Mouse (Mus musculus) liver, embryonic 16.5 days (tissue): ENCODE results near the gene Atg4b. TPM values are rescaled to one million over a fixed set of nuclear protein-coding genes. Genes with fewer than 3 reads are reported as not detected.
"Not testable (repeated sequence)": the region's sequence is repeated elsewhere in the genome, so short reads cannot be mapped to it uniquely, and the experiment has no call there.

Experiments
- ATAC-seq: fragments of 200-750 bp; cut with Nextera tagmentation; 2 replicates; pipeline ENCODE4 v1.8.0; 2017; ENCODE audit warnings: low read depth, mild to moderate bottlenecking, moderate number of reproducible peaks, moderate library complexity
- H3K27ac ChIP-seq: fragments of 300-500 bp; sonication (generic); 2 replicates; pipeline ENCODE4 v1.5.1; 2014; ENCODE audit warnings: mild to moderate bottlenecking, low read length
- H3K27me3 ChIP-seq: fragments of 300-500 bp; sonication (generic); 2 replicates; pipeline ENCODE4 v1.6.1; 2014; ENCODE audit warnings: low read depth, low read length, mixed read lengths; ENCODE audit not compliant: control insufficient read depth, insufficient read depth
- H3K36me3 ChIP-seq: fragments of 300-500 bp; sonication (generic); 2 replicates; pipeline ENCODE4 v1.6.1; 2014; ENCODE audit warnings: mild to moderate bottlenecking; ENCODE audit not compliant: control insufficient read depth, insufficient read depth
- H3K4me1 ChIP-seq: fragments of 300-500 bp; sonication (generic); 2 replicates; pipeline ENCODE4 v1.6.1; 2014; ENCODE audit warnings: low read depth, low read length, mixed read lengths; ENCODE audit not compliant: control insufficient read depth
- H3K4me2 ChIP-seq: fragments of 300-500 bp; sonication (generic); 2 replicates; pipeline ENCODE4 v1.6.1; 2014; ENCODE audit warnings: low read depth, low read length, mixed read lengths
- H3K4me3 ChIP-seq: fragments of 300-500 bp; sonication (generic); 2 replicates; pipeline ENCODE4 v1.5.1; 2014; ENCODE audit warnings: low read depth, mild to moderate bottlenecking, low read length
- H3K9ac ChIP-seq: fragments of 300-500 bp; sonication (generic); 2 replicates; pipeline ENCODE4 v1.6.1; 2014; ENCODE audit warnings: low read depth, low read length
- H3K9me3 ChIP-seq: fragments of 300-500 bp; sonication (generic); replicated peaks from 2 replicates; pipeline ENCODE4 v1.6.1; 2016; ENCODE audit warnings: low read length; ENCODE audit not compliant: control insufficient read depth
- WGBS: fragments of 180-500 bp; shearing (Covaris S2); extraction: QIAGEN DNeasy Blood & Tissue Kit; methylation state at CpG from one replicate; pipeline ENCODE4 v1.1.7; 2014; ENCODE audit not compliant: insufficient replicate concordance; 5-methylcytosine and 5-hydroxymethylcytosine counted together
- polyA plus RNA-seq: library from polyadenylated mRNA; unstranded; fragments of >200 nt; fragmentation: Nextera tagmentation; extraction: Ambion mirVana; gene quantifications from 2 replicates; pipeline ENCODE4 v1.2.1, GENCODE M21; 2015

Gene Atg4b
- polyA plus RNA-seq, 1 experiment from 2014 or later: 63.0 TPM

DNA sequence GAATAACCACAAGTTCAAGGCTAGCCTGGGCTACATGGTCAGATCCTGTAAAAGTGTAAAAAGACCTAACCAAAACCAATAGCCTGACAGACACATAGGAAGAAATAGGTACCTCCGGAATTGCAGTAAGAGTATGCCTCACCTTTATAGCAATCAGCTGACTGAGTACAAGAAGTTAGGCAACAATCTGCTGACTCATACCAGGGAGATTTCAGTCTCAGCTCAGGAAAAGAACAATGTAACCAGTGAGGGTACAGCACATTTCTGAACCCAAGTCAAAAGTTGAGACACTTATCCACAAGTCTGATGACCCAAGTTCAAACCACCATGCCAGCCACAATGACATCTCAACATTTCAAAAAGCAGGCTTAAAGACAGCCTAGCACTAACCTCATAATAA is 2.8 kb upstream of the Atg4b start:
- H3K9me3 ChIP-seq: no peaks in the 10 kb centered on the region
- 0 out of 2 replicates have a peak, but pooled peaks cover 2% of the 10 kb centered on the region for H3K36me3 ChIP-seq
- peaks cover 9% of the 10 kb centered on the region for H3K4me1 ChIP-seq
- H3K27ac ChIP-seq: no peak overlapping the region
- WGBS: 64% methylated on average over 1 of the region's 1 CpGs
- no peak overlapping the region for H3K9ac ChIP-seq
- H3K4me3 ChIP-seq: no peak overlapping the region
- no peak overlapping the region for H3K4me2 ChIP-seq
- no peaks in the 10 kb centered on the region for H3K27me3 ChIP-seq
- no peak for ATAC-seq

GRCm38 (mm10) chr1:93753911-93754572 is 2.7 kb downstream of the Atg4b start:
- no peaks in the 10 kb centered on the region for H3K36me3 ChIP-seq
- under 1% methylated on average over 58 of the region's 59 CpGs for WGBS
- peak overlapping the region; percentile 93 for H3K9ac ChIP-seq
- no peaks in the 10 kb centered on the region for H3K9me3 ChIP-seq
- peak overlapping the region; percentile 94 for H3K27ac ChIP-seq
- H3K4me1 ChIP-seq: peaks cover 33% of the 10 kb centered on the region
- no peaks in the 10 kb centered on the region for H3K27me3 ChIP-seq
- peak overlapping the region; percentile 95 for H3K4me2 ChIP-seq
- H3K4me3 ChIP-seq: peak overlapping the region; percentile 86
- ATAC-seq: no peak

DNA sequence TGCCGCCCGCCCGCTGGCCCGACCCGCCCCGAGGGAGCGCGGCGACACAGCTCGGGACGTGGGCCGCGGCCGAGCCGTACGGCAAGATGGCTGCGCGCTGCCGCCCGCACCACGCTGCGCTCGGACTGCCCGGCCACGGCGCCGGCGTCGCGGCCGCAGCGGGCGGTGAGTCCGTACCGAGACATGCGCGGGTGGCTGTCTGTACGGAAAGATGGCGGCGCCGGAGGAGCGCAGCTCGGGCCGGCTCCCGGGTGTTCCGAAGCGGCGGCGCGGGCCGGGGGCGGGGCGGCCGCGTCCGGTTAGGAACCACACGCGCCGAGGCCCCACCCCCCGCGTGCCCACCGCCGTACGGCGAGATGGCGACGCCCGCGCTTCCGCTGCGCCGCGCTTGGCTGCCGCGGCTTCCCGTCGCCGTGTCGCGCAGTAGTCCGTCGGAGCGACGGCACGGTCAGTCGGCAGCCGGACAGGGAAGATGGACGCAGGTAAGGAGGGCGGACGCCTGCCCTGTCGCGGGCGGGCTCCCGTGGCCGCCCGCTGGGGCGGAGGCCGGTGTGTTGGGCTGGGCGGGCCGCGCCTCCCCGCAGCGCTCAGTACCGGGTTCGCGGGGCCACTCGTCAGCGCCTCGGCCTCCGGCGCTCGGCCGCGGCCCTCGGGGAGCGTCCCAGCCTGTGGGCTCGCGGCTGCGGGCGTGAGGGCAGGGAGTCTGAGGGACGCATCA is 3.4 kb downstream of the Atg4b start, which contains the start of gene Thap4:
Gene Thap4, minus strand, starts transcription at position 292 of the 718 bp plus-strand sequence.
- under 1% methylated on average over 101 of the region's 121 CpGs for WGBS
- peaks cover 39% of the 10 kb centered on the region for H3K4me1 ChIP-seq
- no peaks in the 10 kb centered on the region for H3K27me3 ChIP-seq
- peak; percentile 87 for ATAC-seq
- H3K4me2 ChIP-seq: peak within 1 kb of the TSS; percentile 95
- H3K9ac ChIP-seq: peak within 1 kb of the TSS; percentile 93
- H3K9me3 ChIP-seq: no peaks in the 10 kb centered on the region
- H3K36me3 ChIP-seq: no peaks in the 10 kb centered on the region
- H3K27ac ChIP-seq: peak within 1 kb of the TSS; percentile 94
- peak within 1 kb of the TSS; percentile 86 for H3K4me3 ChIP-seq

GRCm38 (mm10) chr1:93755291-93755610 is 4.0 kb downstream of the Atg4b start:
- Histone ChIP-seq H3K36me3 (no peaks in the 10 kb centered on the region), H3K4me3 (peak overlapping the region; percentile 86), H3K9ac (peak overlapping the region; percentile 93), H3K4me1 (peaks cover 43% of the 10 kb centered on the region), H3K27me3 (no peaks in the 10 kb centered on the region), H3K9me3 (no peaks in the 10 kb centered on the region), H3K27ac (peak overlapping the region; percentile 94), H3K4me2 (peak overlapping the region; percentile 95)
- WGBS: under 1% methylated on average over 13 of the region's 13 CpGs
- ATAC-seq: no peak

GRCm38 (mm10) chr1:93755618-93756017 is 4.3 kb downstream of the Atg4b start:
- H3K9me3 ChIP-seq: no peaks in the 10 kb centered on the region
- H3K4me2 ChIP-seq: peak overlapping the region; percentile 95
- no peak for ATAC-seq
- no peaks in the 10 kb centered on the region for H3K36me3 ChIP-seq
- H3K4me3 ChIP-seq: peak overlapping the region; percentile 86
- peak overlapping the region; percentile 93 for H3K9ac ChIP-seq
- H3K27ac ChIP-seq: peak overlapping the region; percentile 94
- no peaks in the 10 kb centered on the region for H3K27me3 ChIP-seq
- H3K4me1 ChIP-seq: peaks cover 43% of the 10 kb centered on the region
- 15% methylated on average over 7 of the region's 7 CpGs for WGBS

GRCm38 (mm10) chr1:93756154-93756553 is 4.9 kb downstream of the Atg4b start:
- peak; percentile 4 for ATAC-seq
- H3K27me3 ChIP-seq: no peaks in the 10 kb centered on the region
- H3K4me1 ChIP-seq: peaks cover 43% of the 10 kb centered on the region
- peak overlapping the region; percentile 86 for H3K4me3 ChIP-seq
- H3K9me3 ChIP-seq: no peaks in the 10 kb centered on the region
- H3K4me2 ChIP-seq: peak overlapping the region; percentile 95
- peak overlapping the region; percentile 93 for H3K9ac ChIP-seq
- H3K36me3 ChIP-seq: no peaks in the 10 kb centered on the region
- peak overlapping the region; percentile 94 for H3K27ac ChIP-seq

DNA sequence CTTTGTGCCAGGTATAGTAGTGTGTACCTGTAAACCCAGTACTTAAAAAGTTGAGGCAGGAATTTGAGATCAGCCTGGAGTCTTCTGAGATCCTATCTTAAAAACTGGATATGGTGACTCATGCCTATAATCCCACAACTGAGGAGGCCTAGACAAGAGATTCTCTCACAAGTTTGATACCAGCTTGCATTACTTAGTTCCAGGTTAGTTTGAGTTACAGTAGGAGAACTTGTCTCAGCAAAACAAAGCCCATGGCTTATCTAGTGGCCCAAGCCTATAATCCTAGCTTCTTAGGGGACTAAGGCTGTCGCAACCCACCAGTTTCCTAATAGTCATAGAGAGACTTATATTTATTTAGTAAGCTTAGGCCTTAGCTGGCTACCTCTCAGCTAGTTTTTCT is 8.8 kb downstream of the Atg4b start:
- H3K4me3 ChIP-seq: no peak overlapping the region
- WGBS: 94% methylated on average over 1 of the region's 1 CpGs
- H3K27ac ChIP-seq: no peak overlapping the region

DNA sequence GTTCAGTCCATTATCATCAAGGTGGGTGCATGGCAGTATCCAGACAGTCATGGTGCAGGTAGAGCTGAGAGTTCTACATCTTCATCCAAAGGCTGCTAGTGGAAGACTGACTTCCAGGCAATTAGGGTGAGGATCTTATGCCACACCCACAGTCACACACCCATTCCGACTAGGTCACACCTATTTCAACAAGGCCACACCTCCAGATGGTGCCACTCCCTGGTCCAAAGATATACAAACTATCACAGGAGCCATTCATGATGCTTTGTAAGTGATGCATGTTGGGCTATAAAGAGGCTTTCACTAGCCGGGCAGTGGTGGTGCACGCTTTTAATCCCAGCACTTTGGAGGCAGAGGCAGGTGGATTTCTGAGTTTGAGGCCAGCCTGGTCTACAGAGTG is 12.2 kb downstream of the Atg4b start:
- ATAC-seq: peak; percentile 86
- Histone ChIP-seq H3K27ac (peak overlapping the region; percentile 37; the same call in 1 of the 2 replicates), H3K4me1 (peaks cover 31% of the 10 kb centered on the region), H3K4me2 (peak overlapping the region; percentile 27)
- H3K4me3 ChIP-seq, H3K27me3 ChIP-seq, H3K9me3 ChIP-seq, H3K9ac ChIP-seq, H3K36me3 ChIP-seq: not testable (repeated sequence)
- 64% methylated on average over 3 of the region's 3 CpGs for WGBS

More for the DNA sequence above, 8.8 kb downstream of the Atg4b start:
- Histone ChIP-seq H3K4me2 (no peak overlapping the region), H3K9ac (no peak overlapping the region), H3K9me3 (no peaks in the 10 kb centered on the region), H3K36me3 (no peaks in the 10 kb centered on the region), H3K27me3 (no peaks in the 10 kb centered on the region), H3K4me1 (peaks cover 54% of the 10 kb centered on the region)
- ATAC-seq: no peak
